Mouse (Mus musculus) fibroblast of lung, adult 2 months (primary cell): Measurements from ENCODE around the gene Fndc9.

ENCODE experiments used
- DNase-seq: peaks from one replicate; pipeline ENCODE4 v3.0.0-alpha.2; 2011; ENCODE audit warnings: low read depth

Gene Fndc9

DNA sequence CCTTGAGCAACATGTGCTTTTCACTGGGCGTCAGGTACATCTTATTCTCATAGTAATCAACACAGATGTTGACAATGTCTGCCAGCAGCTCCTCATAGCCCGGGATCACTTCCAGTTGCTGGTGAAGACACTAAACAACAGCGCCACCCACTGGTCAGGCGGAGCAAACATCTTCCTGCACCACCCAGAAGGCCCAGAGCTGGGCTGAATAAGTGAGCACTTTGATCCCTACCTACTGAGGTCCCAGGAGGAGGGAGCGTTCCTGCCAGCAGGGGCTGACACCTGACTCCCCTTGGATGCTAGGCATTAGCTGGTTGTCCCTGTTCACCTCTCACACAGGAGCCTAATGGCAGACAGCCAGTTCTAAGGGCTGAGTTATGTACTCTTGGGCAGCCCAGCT lies 41.4 kb downstream of the Fndc9 start:
- no peak for DNase-seq

GRCm38 (mm10) chr11:46278140-46278539 lies 42.8 kb downstream of the Fndc9 start:
- DNase-seq = no peak

- DNase-seq = no peak
Measured at GRCm38 (mm10) chr11:46278709-46279108, 43.4 kb downstream of the Fndc9 start.

DNA sequence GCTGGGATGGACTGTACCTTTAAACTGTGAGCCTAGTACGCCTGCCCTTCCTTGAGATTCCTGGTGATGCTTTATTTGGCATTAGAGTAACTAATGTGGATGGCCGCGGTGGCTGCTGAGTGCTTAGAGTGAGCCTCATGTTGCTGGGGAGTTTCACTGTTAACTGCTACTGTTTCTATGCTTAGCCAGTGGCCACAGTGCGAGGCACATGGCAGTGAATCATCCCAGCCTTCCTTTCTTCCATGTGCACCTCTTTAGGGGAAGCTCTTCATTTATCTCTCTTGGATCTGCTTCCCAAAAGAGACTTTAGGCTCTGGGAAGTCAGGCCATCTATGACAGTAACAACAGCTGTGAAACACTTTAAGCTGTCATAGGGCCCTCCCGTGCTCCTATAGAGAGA lies 47.3 kb downstream of the Fndc9 start:
- DNase-seq = no peak

- DNase-seq = no peak
Measured at GRCm38 (mm10) chr11:46283800-46284199, 48.5 kb downstream of the Fndc9 start.

- no peak for DNase-seq
Measured at GRCm38 (mm10) chr11:46286803-46287202, 51.5 kb downstream of the Fndc9 start.

DNA sequence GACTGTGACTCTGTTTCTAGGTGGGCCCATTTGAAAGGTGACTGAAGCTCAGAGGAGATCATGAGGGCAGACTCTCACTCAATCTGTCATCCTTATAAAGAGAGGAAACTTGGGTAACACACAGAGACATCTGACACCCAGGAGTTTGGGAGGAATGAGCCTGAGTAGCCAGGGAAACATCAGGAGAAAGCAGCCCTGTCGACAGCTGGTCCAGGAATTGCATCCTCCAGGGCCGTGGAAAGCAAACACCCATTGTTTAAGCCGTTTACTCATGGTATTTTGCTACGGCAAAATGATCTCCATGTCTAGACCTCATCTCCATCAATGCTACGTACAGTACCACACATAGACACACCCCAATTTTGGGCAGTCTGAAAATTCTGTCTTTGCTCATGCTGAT lies 52.8 kb downstream of the Fndc9 start:
- no peak for DNase-seq

DNA sequence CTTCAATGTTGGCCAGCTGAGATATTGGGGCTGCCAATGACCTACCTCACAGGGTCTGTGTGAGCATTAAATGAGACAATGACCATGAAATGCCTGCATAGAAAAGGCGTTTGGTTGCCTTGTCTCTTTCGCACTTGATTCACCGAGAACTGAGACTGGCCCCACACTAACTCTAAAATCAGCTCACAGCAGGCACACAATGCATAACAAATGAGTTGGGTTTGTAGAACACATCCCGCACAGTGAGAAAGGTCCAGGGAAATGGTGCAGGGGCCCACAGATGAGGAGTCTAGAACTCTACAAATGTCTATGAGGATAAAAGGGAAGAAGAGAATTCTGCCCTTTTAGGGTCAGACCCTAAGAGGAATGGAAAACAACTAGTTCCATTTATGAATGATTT lies 53.7 kb downstream of the Fndc9 start:
- DNase-seq = no peak
